Mouse (Mus musculus): ENCODE measurements at regions not wholly inside any gene's neighbourhood (a gene's known extent, or its start where the extent isn't known, plus 50 kb on each side); places are given as distances from the start of the nearest gene placed in this dataset.

DNA sequence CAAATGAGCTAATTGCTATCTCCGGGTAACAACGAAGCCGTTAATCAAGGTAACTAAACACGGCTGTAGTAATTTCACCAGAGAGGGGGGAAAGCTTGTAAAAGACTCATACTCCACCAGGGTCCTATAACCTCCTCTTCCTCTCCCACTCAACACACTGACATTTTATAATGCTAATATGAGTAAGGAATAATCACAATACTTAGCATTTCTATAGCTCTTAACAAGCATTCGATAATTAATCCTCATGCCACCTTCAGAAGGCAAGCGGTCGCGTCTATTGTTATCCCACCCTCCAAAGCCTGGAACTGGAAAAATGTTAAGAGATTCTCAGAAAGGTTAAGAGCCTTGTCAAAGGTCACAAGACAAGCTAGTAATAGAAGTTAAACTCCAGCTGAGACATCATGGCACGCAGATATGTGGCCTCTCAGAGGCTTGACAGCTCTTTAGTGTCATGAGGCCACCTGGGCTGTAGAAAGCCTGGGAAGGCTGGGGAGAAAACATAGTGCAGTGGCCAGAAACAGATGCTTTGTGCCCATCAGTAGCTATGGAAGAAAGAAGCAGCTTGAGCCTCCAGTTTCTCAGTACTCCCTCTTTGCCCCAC is 356.3 kb upstream of the Got2 start:
- Histone ChIP-seq H3K9me3 (replicated peaks; ENCODE audit: control insufficient read depth, low read length) (no peaks in the 10 kb centered on the region), H3K9ac (ENCODE audit: low read depth, low read length) (no peak overlapping the region), H3K27ac (ENCODE audit: low read length) (no peak overlapping the region), H3K27me3 (ENCODE audit: control insufficient read depth, insufficient read depth, low read depth, low read length) (no peaks in the 10 kb centered on the region), H3K4me3 (ENCODE audit: low read depth, low read length) (no peak overlapping the region), H3K36me3 (ENCODE audit: control insufficient read depth, insufficient read depth) (no peaks in the 10 kb centered on the region), H3K4me2 (ENCODE audit: low read depth, low read length) (no peak overlapping the region), H3K4me1 (ENCODE audit: control insufficient read depth, low read depth, low read length) (no peaks in the 10 kb centered on the region)
- 70% methylated on average over 9 of the region's 9 CpGs for WGBS (ENCODE audit: insufficient replicate concordance)
- no peak for ATAC-seq (ENCODE audit: low read depth)

GRCm38 (mm10) chr8:96238406-96238805 is 350.1 kb upstream of the Got2 start:
- ATAC-seq (ENCODE audit: low read depth), result no peak
- H3K4me1 ChIP-seq (ENCODE audit: control insufficient read depth, low read depth, low read length), result no peaks in the 10 kb centered on the region

GRCm38 (mm10) chr8:96237940-96238339 is 349.6 kb upstream of the Got2 start:
- Histone ChIP-seq H3K4me1 (ENCODE audit: control insufficient read depth, low read depth, low read length) (no peaks in the 10 kb centered on the region), H3K4me2 (ENCODE audit: low read depth, low read length) (no peak overlapping the region), H3K4me3 (ENCODE audit: low read depth, low read length) (no peak overlapping the region), H3K27me3 (ENCODE audit: control insufficient read depth, insufficient read depth, low read depth, low read length) (no peaks in the 10 kb centered on the region), H3K9ac (ENCODE audit: low read depth, low read length) (no peak overlapping the region), H3K9me3 (replicated peaks; ENCODE audit: control insufficient read depth, low read length) (no peaks in the 10 kb centered on the region), H3K36me3 (ENCODE audit: control insufficient read depth, insufficient read depth) (no peaks in the 10 kb centered on the region), H3K27ac (ENCODE audit: low read length) (no peak overlapping the region)
- WGBS (ENCODE audit: insufficient replicate concordance), result 41% methylated on average over 3 of the region's 3 CpGs
- ATAC-seq (ENCODE audit: low read depth), result no peak

More at GRCm38 (mm10) chr8:96238406-96238805, 350.1 kb upstream of the Got2 start:
- no peak overlapping the region for H3K27ac ChIP-seq (ENCODE audit: low read length)
- H3K36me3 ChIP-seq (ENCODE audit: control insufficient read depth, insufficient read depth), result no peaks in the 10 kb centered on the region
- no peaks in the 10 kb centered on the region for H3K9me3 ChIP-seq (replicated peaks; ENCODE audit: control insufficient read depth, low read length)
- no peak overlapping the region for H3K4me2 ChIP-seq (ENCODE audit: low read depth, low read length)
- H3K27me3 ChIP-seq (ENCODE audit: control insufficient read depth, insufficient read depth, low read depth, low read length), result no peaks in the 10 kb centered on the region
- no peak overlapping the region for H3K9ac ChIP-seq (ENCODE audit: low read depth, low read length)
- H3K4me3 ChIP-seq (ENCODE audit: low read depth, low read length), result no peak overlapping the region

DNA sequence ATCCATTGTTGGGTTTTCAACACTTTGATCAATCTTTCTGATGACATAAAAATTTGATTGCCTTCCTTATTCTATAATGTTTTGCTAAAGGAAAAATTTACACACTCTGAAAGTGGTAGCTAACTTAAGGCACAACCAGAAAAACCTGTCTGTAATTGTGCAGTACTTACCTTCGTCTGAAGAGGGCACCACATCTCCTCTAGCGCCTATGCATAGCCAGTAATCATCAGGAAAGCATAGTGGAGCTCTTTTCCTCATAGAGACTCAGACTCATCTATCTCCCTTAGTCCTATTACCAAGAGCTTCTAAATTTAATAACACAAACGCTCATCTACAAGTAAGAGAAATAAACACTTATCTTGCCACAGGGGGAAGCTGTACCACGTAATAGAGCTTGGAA is 342.1 kb upstream of the Got2 start:
- H3K9ac ChIP-seq (ENCODE audit: low read depth, low read length), result no peak overlapping the region
- H3K27me3 ChIP-seq (ENCODE audit: control insufficient read depth, insufficient read depth, low read depth, low read length), result no peaks in the 10 kb centered on the region
- H3K4me2 ChIP-seq (ENCODE audit: low read depth, low read length), result no peak overlapping the region
- no peaks in the 10 kb centered on the region for H3K36me3 ChIP-seq (ENCODE audit: control insufficient read depth, insufficient read depth)
- no peaks in the 10 kb centered on the region for H3K4me1 ChIP-seq (ENCODE audit: control insufficient read depth, low read depth, low read length)
- ATAC-seq (ENCODE audit: low read depth), result no peak
- no peak overlapping the region for H3K4me3 ChIP-seq (ENCODE audit: low read depth, low read length)
- WGBS (ENCODE audit: insufficient replicate concordance), result 18% methylated on average over 4 of the region's 4 CpGs
- no peak overlapping the region for H3K27ac ChIP-seq (ENCODE audit: low read length)
- no peaks in the 10 kb centered on the region for H3K9me3 ChIP-seq (replicated peaks; ENCODE audit: control insufficient read depth, low read length)

Data from liver, embryonic 16.5 days (tissue).